Mouse (Mus musculus): Measurements from ENCODE around the gene Usp2.

DNA sequence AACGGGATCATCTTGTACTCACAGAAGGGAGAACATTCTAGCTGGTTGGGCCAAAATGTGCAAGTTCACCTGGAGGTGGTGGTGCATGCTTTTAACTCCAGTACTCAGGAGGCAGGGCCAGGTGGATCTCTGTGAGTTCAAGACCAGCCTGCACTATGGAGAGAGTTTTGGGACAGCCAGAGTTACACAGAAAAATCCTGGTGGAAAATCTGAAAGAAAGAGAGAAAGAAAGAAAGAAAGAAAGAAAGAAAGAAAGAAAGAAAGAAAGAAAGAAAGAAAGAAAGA lies 24.5 kb upstream of the Usp2 start:
- TF ChIP-seq FLI1 (IDR thresholded peaks at IDR 0.05; ENCODE audit: low read length) (no peak), GATA1 (IDR thresholded peaks at IDR 0.05; ENCODE audit: borderline replicate concordance, low read length) (no peak)
